Mouse (Mus musculus): ENCODE measurements around the gene Mettl2. TPM values are rescaled to one million over a fixed set of nuclear protein-coding genes. Genes with fewer than 3 reads are reported as not detected.

Mettl2 gene
- total RNA-seq, 2 experiments from 2014 or later: 17.5 to 18.5 TPM

Other genes starting within 250 kb of the Mettl2 start
- gene Efcab3, start 62.8 kb upstream of the Mettl2 start, total RNA-seq (2021): under 1 TPM; 0.55 to 0.69 TPM
- not detected for gene Gm10842, start 20.5 kb downstream of the Mettl2 start, total RNA-seq (2021)
- 10 to 100 TPM; 43.0 to 52.2 TPM for gene Tlk2, start 52.4 kb downstream of the Mettl2 start, total RNA-seq (2021)
- gene Mrc2, start 166.2 kb downstream of the Mettl2 start, total RNA-seq (2021): 1 to 10 TPM; 5.1 to 7.6 TPM